Mouse (Mus musculus): ENCODE results near the gene Usp8. TPM values are rescaled to one million over a fixed set of nuclear protein-coding genes. Genes with fewer than 3 reads are reported as not detected.

The Usp8 gene
- total and polyA plus RNA-seq, 2 experiments from 2014 or later = 9.0 to 19.0 TPM

DNA sequence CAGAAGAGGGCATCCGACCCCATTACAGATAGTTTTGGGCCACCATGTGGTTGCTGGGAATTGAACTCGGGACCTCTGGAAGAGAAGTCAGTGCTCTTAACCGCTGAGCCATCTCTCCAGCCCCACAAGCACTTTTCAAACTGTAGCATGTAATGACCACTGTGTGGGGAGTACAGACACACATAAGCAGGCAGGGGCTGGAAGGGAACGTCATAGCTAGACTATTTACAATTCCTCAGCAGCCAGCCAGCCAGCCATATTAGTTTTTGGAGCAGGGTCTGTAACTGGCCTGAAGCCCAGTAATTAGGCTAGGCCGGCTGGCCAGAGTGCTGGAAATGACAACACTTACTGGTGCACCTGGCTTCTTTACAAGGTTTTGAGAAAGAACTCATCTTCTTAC, 91.3 kb downstream of the Usp8 start:
- no peak overlapping the region for H3K4me3 ChIP-seq (ENCODE audit: low read depth, low read length)

DNA sequence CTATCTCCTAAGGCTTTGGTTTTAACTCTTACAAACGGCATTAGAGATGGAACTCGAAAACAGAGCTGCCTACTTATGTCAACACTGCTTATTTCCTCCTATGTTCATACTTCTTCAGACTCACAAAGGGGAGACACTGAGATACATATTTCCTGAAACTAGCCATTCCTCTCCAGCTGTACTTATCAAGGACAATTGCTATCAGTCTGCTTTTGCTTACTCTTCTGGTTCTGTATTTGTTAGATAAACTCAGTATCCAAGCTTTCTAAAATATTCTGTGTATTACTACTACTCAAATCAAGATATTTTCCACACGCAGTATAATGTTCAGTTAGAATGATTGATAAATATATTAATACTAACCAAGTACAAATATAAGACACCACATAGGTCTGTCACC, 94.9 kb downstream of the Usp8 start:
- Histone ChIP-seq H3K9ac (replicated peaks; ENCODE audit: low read depth, low read length) (no peak overlapping the region), H3K9me3 (replicated peaks; ENCODE audit: control insufficient read depth, low read length) (no peaks in the 10 kb centered on the region), H3K4me1 (ENCODE audit: control insufficient read depth, insufficient read depth) (no peaks in the 10 kb centered on the region), H3K27me3 (ENCODE audit: control insufficient read depth, insufficient read depth, low read length) (no peaks in the 10 kb centered on the region), H3K36me3 (replicated peaks; ENCODE audit: control insufficient read depth, insufficient read depth, low read length) (peaks cover 79% of the 10 kb centered on the region), H3K4me3 (ENCODE audit: low read depth, low read length) (no peak overlapping the region), H3K4me2 (ENCODE audit: low read depth, low read length) (no peak overlapping the region), H3K27ac (ENCODE audit: low read depth) (no peak overlapping the region)
- ATAC-seq (ENCODE audit: insufficient read depth, low read depth) (no peak), DNase-seq (ENCODE audit: low spot score) (no peak)
- 86% methylated on average over 3 of the region's 3 CpGs for WGBS
- TF ChIP-seq CTCF (IDR thresholded peaks at IDR 0.05; ENCODE audit: low read depth) (no peak), EP300 (IDR thresholded peaks at IDR 0.05; ENCODE audit: low read depth) (no peak)

More for the DNA sequence above, 91.3 kb downstream of the Usp8 start:
- 69% methylated on average over 5 of the region's 5 CpGs for WGBS
- ATAC-seq (ENCODE audit: insufficient read depth, low read depth) (no peak), DNase-seq (ENCODE audit: low spot score) (no peak)
- H3K4me1 ChIP-seq (ENCODE audit: control insufficient read depth, insufficient read depth) = no peaks in the 10 kb centered on the region
- H3K27ac ChIP-seq (ENCODE audit: low read depth) = no peak overlapping the region
- H3K4me2 ChIP-seq (ENCODE audit: low read depth, low read length) = no peak overlapping the region
- TF ChIP-seq EP300 (IDR thresholded peaks at IDR 0.05; ENCODE audit: low read depth) (no peak), CTCF (IDR thresholded peaks at IDR 0.05; ENCODE audit: low read depth) (no peak)
- H3K9me3 ChIP-seq (replicated peaks; ENCODE audit: control insufficient read depth, low read length) = no peaks in the 10 kb centered on the region
- H3K36me3 ChIP-seq (replicated peaks; ENCODE audit: control insufficient read depth, insufficient read depth, low read length) = peaks cover 84% of the 10 kb centered on the region
- no peak overlapping the region for H3K9ac ChIP-seq (replicated peaks; ENCODE audit: low read depth, low read length)
- H3K27me3 ChIP-seq (ENCODE audit: control insufficient read depth, insufficient read depth, low read length) = no peaks in the 10 kb centered on the region

Other genes starting within 250 kb of the Usp8 start
- gene Atp8b4, start 206.7 kb upstream of the Usp8 start, total RNA-seq (2014; rRNA removed; ENCODE audit: low replicate concordance) = 0.04 TPM in 1 of 2 replicates, not detected in the other
- 0.14 and 0.27 TPM in 2 replicates for gene Atp8b4, start 206.7 kb upstream of the Usp8 start, polyA plus RNA-seq (2015; fragmentation: Nextera tagmentation; extraction: Ambion mirVana)
- gene Slc27a2, start 154.9 kb upstream of the Usp8 start, total RNA-seq (2014; rRNA removed; ENCODE audit: low replicate concordance) = not detected in 2 replicates
- 0.14 and 0.34 TPM in 2 replicates for gene Slc27a2, start 154.9 kb upstream of the Usp8 start, polyA plus RNA-seq (2015; fragmentation: Nextera tagmentation; extraction: Ambion mirVana)
- gene Hdc, start 88.0 kb upstream of the Usp8 start, total RNA-seq (2014; rRNA removed; ENCODE audit: low replicate concordance) = 11.2 and 14.0 TPM in 2 replicates
- gene Hdc, start 88.0 kb upstream of the Usp8 start, polyA plus RNA-seq (2015; fragmentation: Nextera tagmentation; extraction: Ambion mirVana) = 7.2 and 8.4 TPM in 2 replicates
- 5.0 and 15.2 TPM in 2 replicates for gene Gabpb1, start 31.0 kb upstream of the Usp8 start, total RNA-seq (2014; rRNA removed; ENCODE audit: low replicate concordance)
- 17.5 and 18.0 TPM in 2 replicates for gene Gabpb1, start 31.0 kb upstream of the Usp8 start, polyA plus RNA-seq (2015; fragmentation: Nextera tagmentation; extraction: Ambion mirVana)
- gene Usp50, start 76.1 kb downstream of the Usp8 start, total RNA-seq (2014; rRNA removed; ENCODE audit: low replicate concordance) = 0.15 and 1.0 TPM in 2 replicates
- gene Usp50, start 76.1 kb downstream of the Usp8 start, polyA plus RNA-seq (2015; fragmentation: Nextera tagmentation; extraction: Ambion mirVana) = 1.7 and 2.2 TPM in 2 replicates
- gene Trpm7, start 168.9 kb downstream of the Usp8 start, total RNA-seq (2014; rRNA removed; ENCODE audit: low replicate concordance) = 30.4 and 39.7 TPM in 2 replicates
- gene Trpm7, start 168.9 kb downstream of the Usp8 start, polyA plus RNA-seq (2015; fragmentation: Nextera tagmentation; extraction: Ambion mirVana) = 35.6 and 35.7 TPM in 2 replicates
- gene Sppl2a, start 225.9 kb downstream of the Usp8 start, total RNA-seq (2014; rRNA removed; ENCODE audit: low replicate concordance) = 32.6 and 42.7 TPM in 2 replicates
- gene Sppl2a, start 225.9 kb downstream of the Usp8 start, polyA plus RNA-seq (2015; fragmentation: Nextera tagmentation; extraction: Ambion mirVana) = 28.7 and 30.3 TPM in 2 replicates

All from heart, postnatal 0 days (tissue).